Mouse (Mus musculus) adrenal gland, postnatal 10 days (tissue): ENCODE measurements around the gene Ncf4. TPM values are rescaled to one million over a fixed set of nuclear protein-coding genes. Genes with fewer than 3 reads are reported as not detected.

ENCODE experiments used
- DNase-seq: peaks from one replicate; pipeline ENCODE4 v3.0.0; 2021; ENCODE audit warnings: mixed read lengths
- long read RNA-seq, 2 experiments: library from polyadenylated mRNA; stranded (forward); transcript quantifications; one replicate each; pipeline ENCODE4 v2.0.0; 2021
- total RNA-seq, 2 experiments: library from RNA; stranded (reverse); gene quantifications; 2 replicates each; pipeline ENCODE4 v1.2.3; 2021

Gene Ncf4
- total RNA-seq, result 1 to 10 TPM; 4.1 to 6.3 TPM
- long read RNA-seq, experiment 1, partial matches to known transcripts, result 0 of 5 reads
- long read RNA-seq, experiment 1, other reads (novel, unspliced or antisense), result 2 of 5 reads
- long read RNA-seq, experiment 2, partial matches to known transcripts, result 0 of 1 reads
- long read RNA-seq, experiment 2, other reads (novel, unspliced or antisense), result 1 of 1 reads

- DNase-seq, result no peak
These were observed at the start of gene Ncf4 for GRCm38 (mm10) chr15:78244695-78245492. TSS of gene Ncf4 (plus strand) at chr15:78244801.

GRCm38 (mm10) chr15:78195096-78195880, 49.3 kb upstream of the Ncf4 start:
- no peak for DNase-seq

GRCm38 (mm10) chr15:78204053-78204847, 40.4 kb upstream of the Ncf4 start:
- peak; percentile 71 for DNase-seq

- DNase-seq, result peak; percentile 50
These were observed 39.4 kb upstream of the Ncf4 start for GRCm38 (mm10) chr15:78205192-78205591.

- DNase-seq, result no peak
These were observed 38.3 kb upstream of the Ncf4 start, which contains the start of gene Pvalb for GRCm38 (mm10) chr15:78206312-78206711. TSS of gene Pvalb (minus strand) at chr15:78206400.

GRCm38 (mm10) chr15:78210203-78210602, 34.4 kb upstream of the Ncf4 start:
- DNase-seq, result no peak

GRCm38 (mm10) chr15:78211367-78211766, 33.2 kb upstream of the Ncf4 start:
- DNase-seq, result no peak

- DNase-seq, result no peak
These were observed 29.3 kb upstream of the Ncf4 start for GRCm38 (mm10) chr15:78215269-78215668.

GRCm38 (mm10) chr15:78227816-78228215, 16.8 kb upstream of the Ncf4 start:
- DNase-seq, result no peak

GRCm38 (mm10) chr15:78231346-78232331, 13.0 kb upstream of the Ncf4 start:
- no peak for DNase-seq

GRCm38 (mm10) chr15:78234823-78235509, 9.6 kb upstream of the Ncf4 start:
- no peak for DNase-seq

GRCm38 (mm10) chr15:78239453-78239852, 5.1 kb upstream of the Ncf4 start:
- DNase-seq, result peak; percentile 78

GRCm38 (mm10) chr15:78239956-78240617, 4.5 kb upstream of the Ncf4 start:
- DNase-seq, result no peak

- no peak for DNase-seq
These were observed 3.3 kb upstream of the Ncf4 start for GRCm38 (mm10) chr15:78241335-78241734.

GRCm38 (mm10) chr15:78243061-78243460, 1.5 kb upstream of the Ncf4 start:
- DNase-seq, result no peak

- DNase-seq, result no peak
These were observed 827 bp upstream of the Ncf4 start for GRCm38 (mm10) chr15:78243774-78244173.

- no peak for DNase-seq
These were observed 1.8 kb downstream of the Ncf4 start for GRCm38 (mm10) chr15:78246143-78247116.

- no peak for DNase-seq
These were observed 3.1 kb downstream of the Ncf4 start for GRCm38 (mm10) chr15:78247659-78248058.
